Mouse (Mus musculus): ENCODE results near the gene Pnkd. TPM values are rescaled to one million over a fixed set of nuclear protein-coding genes. Genes with fewer than 3 reads are reported as not detected.
A peak's percentile ranks its signal among the peaks of the same experiment; 100 is the strongest.

The Pnkd gene
- polyA plus RNA-seq, 1 experiment, result 68.0 TPM

GRCm38 (mm10) chr1:74385531-74385930 lies 100.8 kb downstream of the Pnkd start:
- TF ChIP-seq FOSL1 (IDR thresholded peaks at IDR 0.05; ENCODE audit: insufficient read depth, low read length, poor library complexity, severe bottlenecking), result no peak
- TF ChIP-seq CTCF (IDR thresholded peaks at IDR 0.05; ENCODE audit: control insufficient read depth, insufficient read depth, insufficient read length), result no peak
- TF ChIP-seq CEBPB (IDR thresholded peaks at IDR 0.05; ENCODE audit: low read depth), result no peak
- TF ChIP-seq MYOG (IDR thresholded peaks at IDR 0.05; ENCODE audit: control insufficient read depth, extremely low read depth, insufficient read length), result no peak
- no peak for TF ChIP-seq USF1 (IDR thresholded peaks at IDR 0.05; ENCODE audit: low read depth)
- TF ChIP-seq MAX (IDR thresholded peaks at IDR 0.05), result no peak
- TF ChIP-seq MYOD1 (IDR thresholded peaks at IDR 0.05; ENCODE audit: control insufficient read depth, insufficient read length, low read depth), result no peak
- Histone ChIP-seq H3K79me2 (ENCODE audit: control insufficient read depth, insufficient read depth) (no peaks in the 10 kb centered on the region), H3K36me3 (ENCODE audit: control insufficient read depth, insufficient read depth) (no peaks in the 10 kb centered on the region), H3K4me3 (ENCODE audit: insufficient read depth, poor library complexity, severe bottlenecking) (no peak overlapping the region), H3ac (ENCODE audit: control insufficient read depth, insufficient read length, low read depth) (no peak overlapping the region), H3K79me3 (ENCODE audit: low read depth) (no peaks in the 10 kb centered on the region), H3K27me3 (ENCODE audit: control insufficient read depth, insufficient read depth, insufficient read length) (no peaks in the 10 kb centered on the region)

- Histone ChIP-seq H3K27me3 (ENCODE audit: control insufficient read depth, insufficient read depth, insufficient read length) (no peaks in the 10 kb centered on the region), H3K79me2 (ENCODE audit: control insufficient read depth, insufficient read depth) (no peaks in the 10 kb centered on the region), H3K36me3 (ENCODE audit: control insufficient read depth, insufficient read depth) (no peaks in the 10 kb centered on the region), H3K79me3 (ENCODE audit: low read depth) (no peaks in the 10 kb centered on the region), H3ac (ENCODE audit: control insufficient read depth, insufficient read length, low read depth) (peak overlapping the region; percentile 59), H3K4me3 (ENCODE audit: insufficient read depth, poor library complexity, severe bottlenecking) (peak overlapping the region; percentile 29)
- no peak for TF ChIP-seq CTCF (IDR thresholded peaks at IDR 0.05; ENCODE audit: control insufficient read depth, insufficient read depth, insufficient read length)
- TF ChIP-seq MAX (IDR thresholded peaks at IDR 0.05), result no peak
- no peak for TF ChIP-seq FOSL1 (IDR thresholded peaks at IDR 0.05; ENCODE audit: insufficient read depth, low read length, poor library complexity, severe bottlenecking)
- TF ChIP-seq MYOD1 (IDR thresholded peaks at IDR 0.05; ENCODE audit: control insufficient read depth, insufficient read length, low read depth), result no peak
- TF ChIP-seq MYOG (IDR thresholded peaks at IDR 0.05; ENCODE audit: control insufficient read depth, extremely low read depth, insufficient read length), result no peak
- TF ChIP-seq CEBPB (IDR thresholded peaks at IDR 0.05; ENCODE audit: low read depth), result no peak
- TF ChIP-seq USF1 (IDR thresholded peaks at IDR 0.05; ENCODE audit: low read depth), result no peak
These were observed 101.6 kb downstream of the Pnkd start for GRCm38 (mm10) chr1:74386363-74386713.

- Histone ChIP-seq H3K79me3 (ENCODE audit: low read depth) (no peaks in the 10 kb centered on the region), H3K79me2 (ENCODE audit: control insufficient read depth, insufficient read depth) (peaks cover 3% of the 10 kb centered on the region), H3K4me3 (ENCODE audit: insufficient read depth, poor library complexity, severe bottlenecking) (peak overlapping the region; percentile 29), H3ac (ENCODE audit: control insufficient read depth, insufficient read length, low read depth) (peak overlapping the region; percentile 59), H3K27me3 (ENCODE audit: control insufficient read depth, insufficient read depth, insufficient read length) (no peaks in the 10 kb centered on the region), H3K36me3 (ENCODE audit: control insufficient read depth, insufficient read depth) (no peaks in the 10 kb centered on the region)
- TF ChIP-seq CTCF (IDR thresholded peaks at IDR 0.05; ENCODE audit: control insufficient read depth, insufficient read depth, insufficient read length) (peak; percentile 8), USF1 (IDR thresholded peaks at IDR 0.05; ENCODE audit: low read depth) (no peak), CEBPB (IDR thresholded peaks at IDR 0.05; ENCODE audit: low read depth) (no peak), MYOG (IDR thresholded peaks at IDR 0.05; ENCODE audit: control insufficient read depth, extremely low read depth, insufficient read length) (no peak), MAX (IDR thresholded peaks at IDR 0.05) (peak; percentile 35)
These were observed 102.1 kb downstream of the Pnkd start for GRCm38 (mm10) chr1:74386714-74387385.

GRCm38 (mm10) chr1:74387386-74387988 lies 102.8 kb downstream of the Pnkd start:
- Histone ChIP-seq H3K27me3 (ENCODE audit: control insufficient read depth, insufficient read depth, insufficient read length) (no peaks in the 10 kb centered on the region), H3K79me3 (ENCODE audit: low read depth) (peaks cover 6% of the 10 kb centered on the region), H3ac (ENCODE audit: control insufficient read depth, insufficient read length, low read depth) (peak overlapping the region; percentile 59), H3K79me2 (ENCODE audit: control insufficient read depth, insufficient read depth) (peaks cover 9% of the 10 kb centered on the region), H3K36me3 (ENCODE audit: control insufficient read depth, insufficient read depth) (no peaks in the 10 kb centered on the region), H3K4me3 (ENCODE audit: insufficient read depth, poor library complexity, severe bottlenecking) (peak overlapping the region; percentile 29)
- TF ChIP-seq MAX (IDR thresholded peaks at IDR 0.05) (no peak), MYOG (IDR thresholded peaks at IDR 0.05; ENCODE audit: control insufficient read depth, extremely low read depth, insufficient read length) (no peak), USF1 (IDR thresholded peaks at IDR 0.05; ENCODE audit: low read depth) (no peak), FOSL1 (IDR thresholded peaks at IDR 0.05; ENCODE audit: insufficient read depth, low read length, poor library complexity, severe bottlenecking) (no peak), CEBPB (IDR thresholded peaks at IDR 0.05; ENCODE audit: low read depth) (no peak), MYOD1 (IDR thresholded peaks at IDR 0.05; ENCODE audit: control insufficient read depth, insufficient read length, low read depth) (no peak), CTCF (IDR thresholded peaks at IDR 0.05; ENCODE audit: control insufficient read depth, insufficient read depth, insufficient read length) (no peak)

- TF ChIP-seq FOSL1 (IDR thresholded peaks at IDR 0.05; ENCODE audit: insufficient read depth, low read length, poor library complexity, severe bottlenecking) (no peak), MYOD1 (IDR thresholded peaks at IDR 0.05; ENCODE audit: control insufficient read depth, insufficient read length, low read depth) (no peak), MYOG (IDR thresholded peaks at IDR 0.05; ENCODE audit: control insufficient read depth, extremely low read depth, insufficient read length) (no peak), CTCF (IDR thresholded peaks at IDR 0.05; ENCODE audit: control insufficient read depth, insufficient read depth, insufficient read length) (no peak), CEBPB (IDR thresholded peaks at IDR 0.05; ENCODE audit: low read depth) (no peak), MAX (IDR thresholded peaks at IDR 0.05) (no peak), USF1 (IDR thresholded peaks at IDR 0.05; ENCODE audit: low read depth) (no peak)
- H3K36me3 ChIP-seq (ENCODE audit: control insufficient read depth, insufficient read depth), result peaks cover 2% of the 10 kb centered on the region
- peaks cover 16% of the 10 kb centered on the region for H3K79me3 ChIP-seq (ENCODE audit: low read depth)
- no peak overlapping the region for H3K4me3 ChIP-seq (ENCODE audit: insufficient read depth, poor library complexity, severe bottlenecking)
- H3ac ChIP-seq (ENCODE audit: control insufficient read depth, insufficient read length, low read depth), result no peak overlapping the region
- peaks cover 19% of the 10 kb centered on the region for H3K79me2 ChIP-seq (ENCODE audit: control insufficient read depth, insufficient read depth)
- H3K27me3 ChIP-seq (ENCODE audit: control insufficient read depth, insufficient read depth, insufficient read length), result no peaks in the 10 kb centered on the region
These were observed 103.7 kb downstream of the Pnkd start for GRCm38 (mm10) chr1:74388398-74388920.

Measured in C2C12 (cell line).